Mouse (Mus musculus) kidney, embryonic 15.5 days (tissue): Measurements from ENCODE around the gene Scpep1. TPM values are rescaled to one million over a fixed set of nuclear protein-coding genes. Genes with fewer than 3 reads are reported as not detected.

Experiments used
- ATAC-seq: fragments of 200-750 bp; cut with Nextera tagmentation; replicated peaks from 2 replicates; pipeline ENCODE4 v1.8.0; 2017; ENCODE audit warnings: moderate TSS enrichment; ENCODE audit not compliant: low FRiP score
- H3K27ac ChIP-seq: fragments of 300-500 bp; sonication (generic); 2 replicates; pipeline ENCODE4 v1.5.1; 2015; ENCODE audit warnings: mild to moderate bottlenecking, inconsistent platforms
- H3K27me3 ChIP-seq: fragments of 300-500 bp; sonication (generic); 2 replicates; pipeline ENCODE4 v1.6.1; 2015; ENCODE audit warnings: inconsistent platforms
- H3K36me3 ChIP-seq: fragments of 300-500 bp; sonication (generic); 2 replicates; pipeline ENCODE4 v1.6.1; 2015; ENCODE audit warnings: inconsistent platforms
- H3K4me1 ChIP-seq: fragments of 300-500 bp; sonication (generic); 2 replicates; pipeline ENCODE4 v1.6.1; 2015; ENCODE audit warnings: inconsistent platforms
- H3K4me2 ChIP-seq: fragments of 300-500 bp; sonication (generic); 2 replicates; pipeline ENCODE4 v1.6.1; 2015; ENCODE audit warnings: moderate library complexity, mild to moderate bottlenecking, inconsistent platforms
- H3K4me3 ChIP-seq: fragments of 300-500 bp; sonication (generic); replicated peaks from 2 replicates; pipeline ENCODE4 v1.5.1; 2015; ENCODE audit warnings: mild to moderate bottlenecking, inconsistent platforms
- H3K9ac ChIP-seq: fragments of 300-500 bp; sonication (generic); 2 replicates; pipeline ENCODE4 v1.6.1; 2015; ENCODE audit warnings: mild to moderate bottlenecking, inconsistent platforms
- H3K9me3 ChIP-seq: fragments of 300-500 bp; sonication (generic); replicated peaks from 2 replicates; pipeline ENCODE4 v1.6.1; 2016; ENCODE audit warnings: inconsistent platforms
- WGBS: fragments of 180-500 bp; shearing (Covaris S2); methylation state at CpG from one replicate; pipeline ENCODE4 v1.1.7; 2015; ENCODE audit warnings: mixed read lengths; 5-methylcytosine and 5-hydroxymethylcytosine counted together
- polyA plus RNA-seq: library from polyadenylated mRNA; unstranded; fragments of >200 nt; fragmentation: Nextera tagmentation; extraction: Ambion mirVana; gene quantifications from 2 replicates; pipeline ENCODE4 v1.2.1, GENCODE M21; 2015

Scpep1 gene
- polyA plus RNA-seq, 1 experiment from 2014 or later, result 130 TPM

- peak overlapping the region; percentile 23; the same call in 1 of the 2 replicates for H3K27ac ChIP-seq
- no peak overlapping the region for H3K4me2 ChIP-seq
- ATAC-seq, result no peak
- H3K9me3 ChIP-seq, result no peaks in the 10 kb centered on the region
- H3K4me1 ChIP-seq, result peaks cover 13% of the 10 kb centered on the region
- H3K9ac ChIP-seq, result no peak overlapping the region
- H3K27me3 ChIP-seq, result no peaks in the 10 kb centered on the region
- H3K4me3 ChIP-seq, result no peak overlapping the region
- WGBS, result 64% methylated on average over 7 of the region's 7 CpGs
- H3K36me3 ChIP-seq, result peaks cover 1% of the 10 kb centered on the region
Measured at GRCm38 (mm10) chr11:88996427-88996826, 41.2 kb upstream of the Scpep1 start.

GRCm38 (mm10) chr11:88995616-88996015 lies 40.4 kb upstream of the Scpep1 start:
- 83% methylated on average over 2 of the region's 2 CpGs for WGBS

DNA sequence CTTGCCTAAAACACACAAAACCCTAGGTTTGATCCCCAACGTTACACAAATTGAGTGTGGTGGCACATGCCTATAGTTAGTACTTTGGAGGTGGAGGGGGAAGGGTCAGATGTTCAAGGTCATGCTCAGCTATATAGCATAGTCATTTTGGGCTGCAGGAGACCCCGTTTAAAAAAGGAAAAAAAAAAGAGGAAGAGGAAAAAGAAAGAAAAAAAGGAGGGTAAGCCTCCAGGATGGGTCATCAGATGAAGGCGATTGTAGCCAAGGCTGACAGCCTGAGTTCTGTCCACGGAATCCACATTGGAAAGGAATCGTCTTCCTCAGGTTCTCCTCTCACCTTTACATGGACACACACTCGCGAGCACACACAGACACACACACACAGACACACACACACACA lies 39.2 kb upstream of the Scpep1 start:
- no peak for ATAC-seq
- WGBS, result 86% methylated on average over 7 of the region's 7 CpGs
- H3K4me1 ChIP-seq, result peaks cover 6% of the 10 kb centered on the region; the same call in 1 of the 2 replicates

More at GRCm38 (mm10) chr11:88995616-88996015, 40.4 kb upstream of the Scpep1 start:
- Histone ChIP-seq H3K27ac (no peak overlapping the region), H3K4me3 (no peak overlapping the region), H3K4me1 (peaks cover 13% of the 10 kb centered on the region), H3K4me2 (no peak overlapping the region), H3K36me3 (peaks cover 9% of the 10 kb centered on the region), H3K27me3 (no peaks in the 10 kb centered on the region), H3K9ac (no peak overlapping the region), H3K9me3 (no peaks in the 10 kb centered on the region)
- ATAC-seq, result no peak

DNA sequence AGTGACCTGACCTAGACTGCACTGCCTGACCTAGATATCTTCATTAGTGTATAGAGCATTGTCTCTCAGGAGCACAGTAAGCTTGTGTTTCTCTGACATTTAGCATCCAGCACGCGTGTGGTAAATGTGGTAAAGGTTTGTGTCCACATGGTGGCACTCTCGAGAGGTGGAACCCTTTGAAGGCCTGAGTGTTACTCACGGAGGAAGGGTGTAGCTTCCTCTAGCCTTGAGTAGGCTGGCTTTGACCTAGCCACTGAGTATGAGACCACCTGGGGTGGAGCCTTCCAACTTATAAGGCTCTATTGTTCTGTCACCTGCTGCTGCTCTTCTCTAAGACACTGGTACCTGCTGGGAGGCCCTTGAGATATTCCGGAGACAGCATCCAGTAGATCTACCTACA lies 38.4 kb upstream of the Scpep1 start:
- Histone ChIP-seq H3K4me2 (no peak overlapping the region), H3K4me1 (peaks cover under 1% of the 10 kb centered on the region; the same call in 1 of the 2 replicates), H3K27me3 (no peaks in the 10 kb centered on the region), H3K27ac (no peak overlapping the region), H3K9ac (no peak overlapping the region), H3K9me3 (no peaks in the 10 kb centered on the region), H3K4me3 (no peak overlapping the region), H3K36me3 (peaks cover 14% of the 10 kb centered on the region)
- ATAC-seq, result 0 out of 2 replicates have a peak, but pooled peaks have one; percentile 18
- 20% methylated on average over 5 of the region's 5 CpGs for WGBS

More for the DNA sequence above, 39.2 kb upstream of the Scpep1 start:
- H3K4me2 ChIP-seq, result no peak overlapping the region
- no peak overlapping the region for H3K27ac ChIP-seq
- H3K4me3 ChIP-seq, result no peak overlapping the region
- no peak overlapping the region for H3K9ac ChIP-seq
- peaks cover 11% of the 10 kb centered on the region for H3K36me3 ChIP-seq
- no peaks in the 10 kb centered on the region for H3K27me3 ChIP-seq
- no peaks in the 10 kb centered on the region for H3K9me3 ChIP-seq

DNA sequence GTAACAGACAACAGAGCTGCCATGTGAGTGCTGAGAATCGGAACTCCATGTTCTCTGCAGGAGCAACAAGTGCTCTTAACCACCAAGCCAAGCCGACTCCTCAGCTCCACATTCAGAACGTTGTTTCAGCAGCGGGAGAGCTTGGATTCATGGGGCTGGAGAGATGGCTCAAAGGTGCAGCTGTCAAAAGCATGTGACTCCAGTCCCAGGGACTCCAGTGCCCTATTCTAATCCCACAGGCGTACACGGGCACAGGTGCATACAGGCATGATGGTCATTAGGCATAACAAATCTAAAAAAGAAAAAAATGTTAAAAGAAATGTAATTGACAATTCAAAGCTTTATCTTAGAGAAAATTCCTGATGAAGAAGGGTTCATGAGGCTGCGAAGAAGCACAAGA lies 37.9 kb upstream of the Scpep1 start:
- Histone ChIP-seq H3K4me3 (no peak overlapping the region), H3K27me3 (no peaks in the 10 kb centered on the region), H3K4me1 (no peaks in the 10 kb centered on the region), H3K27ac (no peak overlapping the region), H3K4me2 (no peak overlapping the region), H3K9me3 (no peaks in the 10 kb centered on the region), H3K36me3 (peaks cover 18% of the 10 kb centered on the region), H3K9ac (no peak overlapping the region)
- ATAC-seq, result no peak
- WGBS, result 56% methylated on average over 7 of the region's 7 CpGs

- ATAC-seq, result no peak
- Histone ChIP-seq H3K27me3 (no peaks in the 10 kb centered on the region), H3K9ac (no peak overlapping the region), H3K27ac (no peak overlapping the region), H3K4me3 (no peak overlapping the region), H3K9me3 (no peaks in the 10 kb centered on the region), H3K36me3 (peaks cover 45% of the 10 kb centered on the region), H3K4me1 (no peaks in the 10 kb centered on the region), H3K4me2 (no peak overlapping the region)
- 74% methylated on average over 5 of the region's 5 CpGs for WGBS
Measured at GRCm38 (mm10) chr11:88989530-88989929, 34.3 kb upstream of the Scpep1 start.

DNA sequence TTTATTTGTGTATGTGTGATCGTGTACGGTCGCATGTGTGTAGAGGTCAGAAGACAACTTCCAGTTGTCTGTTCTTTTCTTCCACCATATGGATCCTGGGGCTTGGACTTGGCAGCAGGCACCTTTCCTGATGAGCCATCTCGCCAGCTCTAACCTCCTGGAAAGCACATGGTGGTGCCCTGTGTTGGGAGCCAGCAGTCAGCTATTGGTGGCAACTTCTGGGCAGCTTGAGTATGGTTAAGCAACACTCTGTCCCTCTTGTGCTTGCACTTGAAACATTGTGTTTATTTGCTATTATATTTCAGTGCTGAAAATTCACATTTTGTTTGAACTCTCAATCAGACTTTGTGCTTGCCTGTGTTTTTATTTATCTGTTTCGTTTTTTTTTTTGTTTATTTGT lies 33.7 kb upstream of the Scpep1 start:
- WGBS, result 76% methylated on average over 5 of the region's 5 CpGs
- no peak overlapping the region for H3K27ac ChIP-seq
- no peak overlapping the region for H3K4me2 ChIP-seq
- no peak overlapping the region for H3K9ac ChIP-seq
- ATAC-seq, result no peak
- no peak overlapping the region for H3K4me3 ChIP-seq
- H3K36me3 ChIP-seq, result peaks cover 50% of the 10 kb centered on the region
- no peaks in the 10 kb centered on the region for H3K9me3 ChIP-seq
- H3K4me1 ChIP-seq, result no peaks in the 10 kb centered on the region
- no peaks in the 10 kb centered on the region for H3K27me3 ChIP-seq

DNA sequence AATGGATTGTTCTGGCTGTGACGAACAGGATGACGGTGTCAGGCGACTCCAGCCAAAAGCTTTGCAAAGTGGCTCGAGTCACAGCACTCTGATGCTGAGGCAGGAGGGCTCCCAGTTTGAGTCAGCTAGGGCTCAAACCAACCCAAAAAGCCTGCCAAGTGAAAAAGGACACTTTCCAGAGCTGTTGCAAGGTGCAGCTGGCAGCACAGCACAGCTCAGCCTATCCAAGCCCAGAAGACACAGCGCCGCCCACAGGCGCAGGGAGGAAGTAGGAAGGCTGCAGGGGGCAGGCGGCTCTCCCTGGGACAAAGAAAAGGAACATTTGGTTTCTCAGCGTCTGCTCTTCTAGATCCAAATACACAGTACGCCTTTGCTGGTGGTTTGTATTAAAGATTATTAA lies 31.4 kb upstream of the Scpep1 start:
- H3K4me1 ChIP-seq, result no peaks in the 10 kb centered on the region
- H3K9me3 ChIP-seq, result no peaks in the 10 kb centered on the region
- no peaks in the 10 kb centered on the region for H3K27me3 ChIP-seq
- H3K4me3 ChIP-seq, result no peak overlapping the region
- peaks cover 72% of the 10 kb centered on the region for H3K36me3 ChIP-seq
- ATAC-seq, result no peak
- H3K9ac ChIP-seq, result no peak overlapping the region
- H3K4me2 ChIP-seq, result no peak overlapping the region
- WGBS, result 87% methylated on average over 10 of the region's 10 CpGs
- H3K27ac ChIP-seq, result no peak overlapping the region

- no peak for ATAC-seq
- no peaks in the 10 kb centered on the region for H3K27me3 ChIP-seq
- no peaks in the 10 kb centered on the region for H3K4me1 ChIP-seq
- 92% methylated on average over 8 of the region's 8 CpGs for WGBS
- no peaks in the 10 kb centered on the region for H3K9me3 ChIP-seq
- H3K4me3 ChIP-seq, result no peak overlapping the region
- H3K27ac ChIP-seq, result no peak overlapping the region
- H3K4me2 ChIP-seq, result no peak overlapping the region
- H3K36me3 ChIP-seq, result peaks cover 51% of the 10 kb centered on the region
- no peak overlapping the region for H3K9ac ChIP-seq
Measured at GRCm38 (mm10) chr11:88981337-88981736, 26.1 kb upstream of the Scpep1 start.

GRCm38 (mm10) chr11:88977188-88977587 lies 21.9 kb upstream of the Scpep1 start:
- no peaks in the 10 kb centered on the region for H3K9me3 ChIP-seq
- H3K4me2 ChIP-seq, result no peak overlapping the region
- H3K9ac ChIP-seq, result no peak overlapping the region
- peaks cover 13% of the 10 kb centered on the region for H3K36me3 ChIP-seq
- no peak overlapping the region for H3K27ac ChIP-seq
- ATAC-seq, result no peak
- H3K27me3 ChIP-seq, result no peaks in the 10 kb centered on the region
- H3K4me1 ChIP-seq, result peaks cover 14% of the 10 kb centered on the region
- H3K4me3 ChIP-seq, result no peak overlapping the region
- WGBS, result 87% methylated on average over 5 of the region's 5 CpGs

- no peaks in the 10 kb centered on the region for H3K9me3 ChIP-seq
- no peak for ATAC-seq
Measured at GRCm38 (mm10) chr11:88976320-88976719, 21.1 kb upstream of the Scpep1 start.

GRCm38 (mm10) chr11:88973776-88974701 lies 18.8 kb upstream of the Scpep1 start:
- Histone ChIP-seq H3K27me3 (no peaks in the 10 kb centered on the region), H3K4me1 (peaks cover 14% of the 10 kb centered on the region), H3K9ac (peak overlapping the region; percentile 70), H3K36me3 (no peaks in the 10 kb centered on the region), H3K4me3 (peak overlapping the region; percentile 68), H3K4me2 (peak overlapping the region; percentile 75), H3K9me3 (no peaks in the 10 kb centered on the region), H3K27ac (peak overlapping the region; percentile 84)
- WGBS, result 1% methylated on average over 61 of the region's 62 CpGs
- ATAC-seq, result peak; percentile 89

More at GRCm38 (mm10) chr11:88976320-88976719, 21.1 kb upstream of the Scpep1 start:
- no peaks in the 10 kb centered on the region for H3K27me3 ChIP-seq
- no peak overlapping the region for H3K4me3 ChIP-seq
- H3K4me1 ChIP-seq, result peaks cover 14% of the 10 kb centered on the region
- 93% methylated on average over 2 of the region's 2 CpGs for WGBS
- no peak overlapping the region for H3K9ac ChIP-seq
- no peak overlapping the region for H3K4me2 ChIP-seq
- no peak overlapping the region for H3K27ac ChIP-seq
- 0 out of 2 replicates have a peak, but pooled peaks cover 5% of the 10 kb centered on the region for H3K36me3 ChIP-seq
